1 mouse cellular context compared by ENCODE assay signal in the genomic region with DNA sequence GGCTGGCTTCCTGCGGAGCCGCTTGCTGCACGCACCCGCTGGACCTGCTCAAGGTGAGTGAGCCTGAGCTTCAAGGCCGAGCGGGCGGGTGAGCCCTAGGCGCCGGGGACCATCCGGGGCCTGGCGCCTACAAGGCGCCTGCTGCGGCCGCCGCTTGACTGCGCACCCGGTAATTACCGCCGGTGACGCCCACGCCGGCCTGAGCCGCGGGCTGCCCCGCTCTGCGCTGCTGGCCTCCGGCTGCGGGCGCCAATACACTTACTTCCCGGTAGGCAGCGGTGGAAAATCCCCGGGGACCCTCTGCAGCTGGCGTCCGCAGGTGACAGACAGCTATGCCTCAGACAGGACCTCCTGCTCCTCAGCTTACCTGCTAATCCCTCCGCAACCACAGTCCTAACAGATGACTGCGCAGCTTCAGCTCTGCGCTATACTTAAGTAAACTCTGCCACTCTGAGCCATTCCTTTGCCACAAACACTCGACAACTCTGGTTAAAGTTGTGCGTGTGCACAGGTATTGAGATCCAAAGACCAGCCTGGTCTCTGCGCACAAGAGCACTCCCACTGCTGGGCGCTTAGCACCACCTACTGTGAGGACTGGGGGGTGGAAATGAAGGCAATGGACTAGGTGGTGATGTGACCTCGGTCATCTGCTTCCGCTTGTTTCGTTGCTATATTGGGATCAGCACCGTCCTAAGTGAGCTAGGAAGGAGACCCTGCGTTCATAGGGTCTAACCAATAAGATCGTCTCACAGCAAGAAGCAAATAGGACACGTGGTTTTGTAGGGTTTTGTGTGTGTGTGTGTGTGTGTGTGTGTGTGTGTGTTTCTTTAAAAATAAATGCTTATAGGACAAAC.
TF ChIP-seq lines count a peak whose summit lies in the region.

No protein-coding gene starts in this region.

TF ChIP-seq in myocyte, 11 proteins besides CTCF, POLR2A, EP300 and RAD21 (continued from another document):
- TF ChIP-seq MYOD1 (IDR thresholded peaks at IDR 0.05; ENCODE audit: control insufficient read depth in 1 of 3, insufficient read length in 2 of 3, low read depth in 2 of 3) = peak in 2 of 3 experiments; percentile 64 to 84
- TF ChIP-seq TCF3 (IDR thresholded peaks at IDR 0.05; ENCODE audit: insufficient read length, low read depth) = no peak
- no peak for TF ChIP-seq MAX (IDR thresholded peaks at IDR 0.05; ENCODE audit: low read depth)
